Mouse (Mus musculus) liver, embryonic 15.5 days (tissue): ENCODE measurements around the gene Olfr652. TPM values are rescaled to one million over a fixed set of nuclear protein-coding genes. Genes with fewer than 3 reads are reported as not detected.

Source experiments
- polyA plus RNA-seq: library from polyadenylated mRNA; unstranded; fragments of >200 nt; fragmentation: Nextera tagmentation; extraction: Ambion mirVana; gene quantifications from 2 replicates; pipeline ENCODE4 v1.2.1, GENCODE M21; 2015

Olfr652 gene
- polyA plus RNA-seq, 1 experiment from 2014 or later: not detected

Other genes with a start within 250 kb of the Olfr652 start
- 3.1 and 3.4 TPM in 2 replicates for gene Trim12a, start 245.4 kb upstream of the Olfr652 start, polyA plus RNA-seq
- gene Trim34b, start 231.4 kb upstream of the Olfr652 start, polyA plus RNA-seq: 0.07 TPM in 1 of 2 replicates, not detected in the other
- 1.1 and 1.2 TPM in 2 replicates for gene Trim12c, start 207.5 kb upstream of the Olfr652 start, polyA plus RNA-seq
- gene Trim30b, start 191.0 kb upstream of the Olfr652 start, polyA plus RNA-seq: 0.28 and 0.36 TPM in 2 replicates
- gene Trim30c, start 160.1 kb upstream of the Olfr652 start, polyA plus RNA-seq: 0.30 and 0.53 TPM in 2 replicates
- 2.4 and 2.8 TPM in 2 replicates for gene Trim30a, start 95.7 kb upstream of the Olfr652 start, polyA plus RNA-seq
- 0.86 and 1.0 TPM in 2 replicates for gene Trim30d, start 53.1 kb upstream of the Olfr652 start, polyA plus RNA-seq
- gene Olfr651, start 10.8 kb upstream of the Olfr652 start, polyA plus RNA-seq: not detected in 2 replicates
- not detected in 2 replicates for gene Olfr653, start 16.4 kb downstream of the Olfr652 start, polyA plus RNA-seq
- not detected in 2 replicates for gene Olfr654, start 26.1 kb downstream of the Olfr652 start, polyA plus RNA-seq
- not detected in 2 replicates for gene Olfr655, start 40.9 kb downstream of the Olfr652 start, polyA plus RNA-seq
- gene Olfr656, start 53.1 kb downstream of the Olfr652 start, polyA plus RNA-seq: not detected in 2 replicates
- not detected in 2 replicates for gene Olfr657, start 63.9 kb downstream of the Olfr652 start, polyA plus RNA-seq
- gene Olfr658, start 86.4 kb downstream of the Olfr652 start, polyA plus RNA-seq: not detected in 2 replicates
- not detected in 2 replicates for gene Olfr659, start 105.9 kb downstream of the Olfr652 start, polyA plus RNA-seq
- gene Olfr661, start 125.6 kb downstream of the Olfr652 start, polyA plus RNA-seq: not detected in 2 replicates
- gene Usp17le, start 216.6 kb downstream of the Olfr652 start, polyA plus RNA-seq: not detected in 2 replicates